Mouse (Mus musculus): ENCODE data around the gene Sbk1. TPM values are rescaled to one million over a fixed set of nuclear protein-coding genes. Genes with fewer than 3 reads are reported as not detected.

The Sbk1 gene
- total and polyA plus RNA-seq, 3 experiments: 1.6 to 4.5 (median 4.2) TPM

DNA sequence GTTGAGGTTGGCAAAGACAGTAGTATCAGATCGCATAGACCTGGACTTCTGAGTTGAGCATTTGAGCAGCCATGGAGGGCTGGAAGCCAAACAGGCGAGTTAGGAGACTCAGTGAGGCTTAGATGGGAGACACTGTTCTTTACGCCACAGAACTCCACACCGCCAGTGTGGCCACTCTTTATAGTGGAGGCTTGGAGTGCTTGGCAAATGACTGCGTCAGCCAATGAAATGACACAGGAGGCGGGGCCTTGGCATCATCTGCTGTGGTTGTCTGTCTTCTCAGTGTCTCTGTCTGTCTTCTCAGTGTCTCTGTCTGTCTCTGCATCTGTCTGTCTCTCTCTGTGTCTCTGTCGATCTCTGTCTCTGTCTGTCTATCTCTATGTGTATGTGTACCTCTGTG is 21.9 kb upstream of the Sbk1 start:
- TF ChIP-seq SIN3A (IDR thresholded peaks at IDR 0.05; ENCODE audit: low read length): no peak
- H3K36me3 ChIP-seq (replicated peaks in 1 of 2; ENCODE audit: control insufficient read depth in 1 of 2, insufficient read depth in 1 of 2, low read length in 1 of 2): no peaks in the 10 kb centered on the region
- 0 out of 4 replicates have a peak, but pooled peaks cover 0 to 2% of the 10 kb centered on the region in 2 experiments for H3K4me1 ChIP-seq (ENCODE audit: control insufficient read depth in 1 of 2, insufficient read depth in 2 of 2)
- H3K27me3 ChIP-seq (replicated peaks): peaks cover 29% of the 10 kb centered on the region
- H3K9ac ChIP-seq (ENCODE audit: insufficient read depth, low read depth): no peak overlapping the region
- H3K9me3 ChIP-seq (replicated peaks; ENCODE audit: low read length): peaks cover 2% of the 10 kb centered on the region
- dilution Hi-C loops (cut with MboI; ENCODE audit: extremely low pct_ligation_motif_present, extremely low pct_unique_long_range_greater_than_20kb, low sequenced_read_pairs) (no loop called here), in situ Hi-C loops (cut with MboI; ENCODE audit: low pct_ligation_motif_present, low pct_unique_long_range_greater_than_20kb, low sequenced_read_pairs) (loop anchor here (25.0 kb wide), 1 partner anchor 112 kb away; the partner anchor contains the start of gene Lat)
- H3K4me2 ChIP-seq (ENCODE audit: insufficient read depth, low read depth, poor library complexity, severe bottlenecking): no peak overlapping the region
- H3K27ac ChIP-seq (ENCODE audit: insufficient read depth, low read depth): no peak overlapping the region
- no peak overlapping the region for H3K4me3 ChIP-seq (replicated peaks in 1 of 3; ENCODE audit: low read depth in 2 of 3, low read length in 2 of 3, poor library complexity in 1 of 3)
- no peaks in the 10 kb centered on the region for H3K79me2 ChIP-seq (replicated peaks; ENCODE audit: control insufficient read depth, extremely low read depth, insufficient read depth, poor library complexity, severe bottlenecking)
- DNase-seq (ENCODE audit: extremely low read depth): no peak

DNA sequence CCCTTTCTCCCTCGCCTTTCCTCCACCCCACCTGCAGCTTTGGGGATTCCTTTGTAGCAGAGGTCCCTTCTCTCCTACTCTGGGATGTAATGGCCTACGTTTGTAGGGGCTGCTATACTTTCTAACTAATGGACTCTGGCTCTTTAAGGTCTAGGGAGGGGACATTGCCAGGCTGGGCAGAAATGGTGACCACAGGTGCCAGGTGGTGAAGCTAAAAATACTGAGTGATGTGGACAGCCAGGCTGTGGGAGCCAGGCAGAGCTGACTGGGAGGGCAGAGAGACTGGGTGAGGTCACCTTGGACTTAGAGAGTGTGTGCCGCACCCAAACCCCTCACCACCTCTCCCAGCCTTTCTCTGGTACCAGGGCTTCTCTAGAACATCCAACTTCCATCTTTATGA is 20.7 kb upstream of the Sbk1 start:
- DNase-seq (ENCODE audit: extremely low read depth): no peak
- Histone ChIP-seq H3K27ac (ENCODE audit: insufficient read depth, low read depth) (no peak overlapping the region), H3K4me1 (ENCODE audit: control insufficient read depth in 1 of 2, insufficient read depth in 2 of 2) (0 out of 4 replicates have a peak, but pooled peaks cover 0 to 2% of the 10 kb centered on the region in 2 experiments), H3K4me2 (ENCODE audit: insufficient read depth, low read depth, poor library complexity, severe bottlenecking) (no peak overlapping the region), H3K9me3 (replicated peaks; ENCODE audit: low read length) (peaks cover 2% of the 10 kb centered on the region), H3K9ac (ENCODE audit: insufficient read depth, low read depth) (no peak overlapping the region), H3K36me3 (replicated peaks in 1 of 2; ENCODE audit: control insufficient read depth in 1 of 2, insufficient read depth in 1 of 2, low read length in 1 of 2) (no peaks in the 10 kb centered on the region), H3K4me3 (replicated peaks in 1 of 3; ENCODE audit: low read depth in 2 of 3, low read length in 2 of 3, poor library complexity in 1 of 3) (no peak overlapping the region), H3K79me2 (replicated peaks; ENCODE audit: control insufficient read depth, extremely low read depth, insufficient read depth, poor library complexity, severe bottlenecking) (no peaks in the 10 kb centered on the region), H3K27me3 (replicated peaks) (peaks cover 22% of the 10 kb centered on the region)
- dilution Hi-C loops (cut with MboI; ENCODE audit: extremely low pct_ligation_motif_present, extremely low pct_unique_long_range_greater_than_20kb, low sequenced_read_pairs): no loop called here
- in situ Hi-C loops (cut with MboI; ENCODE audit: low pct_ligation_motif_present, low pct_unique_long_range_greater_than_20kb, low sequenced_read_pairs): loop anchor here (25.0 kb wide), 1 partner anchor 111 kb away; the partner anchor contains the start of gene Lat
- no peak for TF ChIP-seq JUND (conservative IDR thresholded peaks at IDR 0.05; ENCODE audit: low read depth, low read length)
- TF ChIP-seq MYC (IDR thresholded peaks at IDR 0.05; ENCODE audit: low read depth, low read length): no peak
- TF ChIP-seq SMC3 (IDR thresholded peaks at IDR 0.05; ENCODE audit: low read depth, low read length): no peak
- TF ChIP-seq ETS1 (conservative IDR thresholded peaks at IDR 0.05; ENCODE audit: low read depth, low read length): no peak
- no peak for TF ChIP-seq ZC3H11A (IDR thresholded peaks at IDR 0.05; ENCODE audit: low read depth, low read length)

DNA sequence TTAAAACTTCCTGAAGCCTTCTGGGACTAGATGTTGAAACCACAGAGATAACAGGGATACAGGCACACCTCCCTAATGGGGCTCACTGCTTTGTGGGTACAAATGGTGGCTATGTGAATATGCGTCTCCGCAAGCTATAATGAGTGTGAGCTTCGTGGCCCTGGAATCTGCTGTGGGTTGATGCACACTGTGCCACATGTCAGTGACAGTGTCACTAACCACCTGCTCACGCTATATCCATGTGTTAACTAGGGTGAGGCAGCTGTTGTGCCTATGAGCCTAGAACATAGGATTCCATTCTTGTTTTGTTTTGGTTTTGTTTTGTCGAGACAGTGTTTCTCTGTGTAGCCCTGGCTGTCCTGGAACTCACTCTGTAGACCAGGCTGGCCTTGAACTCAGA is 20.2 kb upstream of the Sbk1 start:
- Histone ChIP-seq H3K27me3 (replicated peaks) (peaks cover 21% of the 10 kb centered on the region), H3K27ac (ENCODE audit: insufficient read depth, low read depth) (no peak overlapping the region), H3K4me2 (ENCODE audit: insufficient read depth, low read depth, poor library complexity, severe bottlenecking) (no peak overlapping the region), H3K36me3 (replicated peaks in 1 of 2; ENCODE audit: control insufficient read depth in 1 of 2, insufficient read depth in 1 of 2, low read length in 1 of 2) (no peaks in the 10 kb centered on the region), H3K4me3 (replicated peaks in 1 of 3; ENCODE audit: low read depth in 2 of 3, low read length in 2 of 3, poor library complexity in 1 of 3) (no peak overlapping the region), H3K9ac (ENCODE audit: insufficient read depth, low read depth) (no peak overlapping the region), H3K79me2 (replicated peaks; ENCODE audit: control insufficient read depth, extremely low read depth, insufficient read depth, poor library complexity, severe bottlenecking) (no peaks in the 10 kb centered on the region), H3K9me3 (replicated peaks; ENCODE audit: low read length) (peaks cover 2% of the 10 kb centered on the region), H3K4me1 (ENCODE audit: control insufficient read depth in 1 of 2, insufficient read depth in 2 of 2) (0 out of 4 replicates have a peak, but pooled peaks cover 0 to 2% of the 10 kb centered on the region in 2 experiments)
- DNase-seq (ENCODE audit: extremely low read depth): no peak
- dilution Hi-C loops (cut with MboI; ENCODE audit: extremely low pct_ligation_motif_present, extremely low pct_unique_long_range_greater_than_20kb, low sequenced_read_pairs): no loop called here
- in situ Hi-C loops (cut with MboI; ENCODE audit: low pct_ligation_motif_present, low pct_unique_long_range_greater_than_20kb, low sequenced_read_pairs): loop anchor here (25.0 kb wide), 1 partner anchor 110 kb away; the partner anchor contains the start of gene Lat
- TF ChIP-seq HCFC1 (IDR thresholded peaks at IDR 0.05; ENCODE audit: low read depth, low read length) (no peak), MAFK (IDR thresholded peaks at IDR 0.05; ENCODE audit: insufficient replicate concordance, low read length) (no peak), BHLHE40 (IDR thresholded peaks at IDR 0.05; ENCODE audit: low read depth, low read length) (no peak), ZNF384 (IDR thresholded peaks at IDR 0.05; ENCODE audit: low read depth, low read length) (no peak), POLR2AphosphoS2 (IDR thresholded peaks at IDR 0.05; ENCODE audit: low read depth, low read length) (no peak), ZMIZ1 (IDR thresholded peaks at IDR 0.05; ENCODE audit: low read depth, low read length) (no peak), SMC3 (IDR thresholded peaks at IDR 0.05; ENCODE audit: low read depth, low read length) (no peak), ZC3H11A (IDR thresholded peaks at IDR 0.05; ENCODE audit: low read depth, low read length) (no peak), USF2 (conservative IDR thresholded peaks at IDR 0.05; ENCODE audit: low read depth, low read length) (no peak), CHD1 (IDR thresholded peaks at IDR 0.05; ENCODE audit: low read depth, low read length) (no peak), NRF1 (IDR thresholded peaks at IDR 0.05; ENCODE audit: low read depth, low read length) (no peak), POLR2A (IDR thresholded peaks at IDR 0.05; ENCODE audit: low read depth, low read length) (no peak), TCF12 (IDR thresholded peaks at IDR 0.05; ENCODE audit: low read depth, low read length) (no peak), EP300 (IDR thresholded peaks at IDR 0.05; ENCODE audit: low read length) (no peak)

All from CH12.LX (cell line).